Mouse (Mus musculus) gastrocnemius, adult 2 months (tissue): Measurements from ENCODE around the gene Ttll13. TPM values are rescaled to one million over a fixed set of nuclear protein-coding genes. Genes with fewer than 3 reads are reported as not detected.
A peak's percentile ranks its signal among the peaks of the same experiment; 100 is the strongest.

Experiments
- DNase-seq: peaks from one replicate; pipeline ENCODE4 v3.0.0; 2022
- H3K27ac ChIP-seq: fragments of 200-600 bp; 2 replicates; pipeline ENCODE4 v1.8.1; 2022; ENCODE audit warnings: mild to moderate bottlenecking
- H3K4me3 ChIP-seq: fragments of 200-600 bp; 2 replicates; pipeline ENCODE4 v1.8.1; 2022; ENCODE audit warnings: mild to moderate bottlenecking, moderate library complexity
- CTCF ChIP-seq: fragments of 200-600 bp; IDR thresholded peaks from 2 replicates; pipeline ENCODE4 v1.8.1; 2022; ENCODE audit warnings: antibody characterized with exemption, mild to moderate bottlenecking, moderate library complexity
- intact Hi-C: fragments of 180-260 bp; cut with DNase I; formaldehyde crosslinking; loops from one replicate; pipeline ENCODE4 v1.15.1; 2025
- total RNA-seq, 2 experiments: library from RNA; stranded (reverse); gene quantifications; 2 replicates each; pipeline ENCODE4 v1.2.3; 2021

Ttll13 gene
- total RNA-seq, 2 experiments from 2014 or later, result 0.15 TPM; not detected in 1

DNA sequence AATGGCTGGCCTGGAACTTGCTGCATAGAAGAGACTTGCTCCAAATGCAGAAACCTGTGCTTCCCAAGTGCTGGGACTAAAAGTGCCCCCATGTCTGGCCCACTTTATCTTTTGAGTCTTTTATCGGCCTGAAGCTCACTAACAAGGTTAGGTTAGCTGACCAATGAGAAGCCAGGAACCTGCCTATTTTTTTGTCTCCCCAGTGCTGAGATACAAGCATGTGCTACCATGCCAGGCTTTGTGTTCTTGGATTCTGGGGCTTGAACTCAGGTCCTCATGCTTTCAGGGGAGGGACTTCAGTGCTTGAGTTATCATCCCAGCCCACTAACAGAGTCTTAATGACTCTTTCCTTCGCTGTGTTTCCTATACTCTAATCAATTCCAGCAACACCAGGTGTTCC, 11.5 kb downstream of the Ttll13 start:
- no peak for DNase-seq
- Histone ChIP-seq H3K27ac (no peak overlapping the region), H3K4me3 (no peak overlapping the region)
- no peak for TF ChIP-seq CTCF
- intact Hi-C loops, result no loop called here

DNA sequence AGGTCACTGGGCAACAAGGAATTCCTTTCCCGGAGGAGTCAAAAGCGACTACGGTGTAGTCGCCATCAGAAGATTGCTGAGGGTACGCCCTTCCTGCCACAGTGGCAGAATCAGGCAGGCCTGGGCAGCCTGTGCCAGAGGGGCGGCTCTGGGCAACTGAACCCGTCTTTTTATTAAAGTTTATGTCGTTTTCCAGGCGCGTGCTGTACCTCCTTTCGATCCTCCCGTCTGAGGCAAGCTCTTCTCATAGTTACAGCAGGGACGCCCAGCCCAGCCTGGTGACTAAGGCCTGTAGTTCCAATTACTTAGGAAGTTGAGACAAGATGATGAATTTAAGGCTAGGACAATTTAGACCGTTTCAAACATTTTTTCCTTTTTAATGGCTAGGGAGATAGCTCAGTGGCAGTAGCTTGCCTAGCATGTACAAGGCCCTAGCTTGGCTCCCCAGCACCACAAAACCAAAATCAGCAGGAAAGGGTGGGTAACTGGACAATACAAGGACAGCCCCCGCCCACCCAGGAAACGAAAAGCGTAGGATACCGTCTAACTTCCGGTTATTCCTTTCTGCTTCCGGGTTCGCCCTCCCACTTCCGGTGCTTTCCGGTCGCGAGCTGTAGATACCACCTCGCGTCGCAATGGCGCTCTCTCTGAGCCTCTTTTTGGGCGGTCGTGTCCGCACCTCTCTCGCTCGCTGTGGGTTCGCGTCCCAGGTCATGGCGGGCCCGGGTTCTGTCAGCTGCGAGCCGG, 14.6 kb downstream of the Ttll13 start, which contains the start of gene Ngrn:
Gene Ngrn (plus strand): TSS at position 591 of the 747 bp plus-strand sequence.
- TF ChIP-seq CTCF, result no peak
- Histone ChIP-seq H3K27ac (peak within 1 kb of the TSS; percentile 88), H3K4me3 (peak within 1 kb of the TSS; percentile 92)
- intact Hi-C loops, result no loop called here
- DNase-seq, result peak; percentile 90

DNA sequence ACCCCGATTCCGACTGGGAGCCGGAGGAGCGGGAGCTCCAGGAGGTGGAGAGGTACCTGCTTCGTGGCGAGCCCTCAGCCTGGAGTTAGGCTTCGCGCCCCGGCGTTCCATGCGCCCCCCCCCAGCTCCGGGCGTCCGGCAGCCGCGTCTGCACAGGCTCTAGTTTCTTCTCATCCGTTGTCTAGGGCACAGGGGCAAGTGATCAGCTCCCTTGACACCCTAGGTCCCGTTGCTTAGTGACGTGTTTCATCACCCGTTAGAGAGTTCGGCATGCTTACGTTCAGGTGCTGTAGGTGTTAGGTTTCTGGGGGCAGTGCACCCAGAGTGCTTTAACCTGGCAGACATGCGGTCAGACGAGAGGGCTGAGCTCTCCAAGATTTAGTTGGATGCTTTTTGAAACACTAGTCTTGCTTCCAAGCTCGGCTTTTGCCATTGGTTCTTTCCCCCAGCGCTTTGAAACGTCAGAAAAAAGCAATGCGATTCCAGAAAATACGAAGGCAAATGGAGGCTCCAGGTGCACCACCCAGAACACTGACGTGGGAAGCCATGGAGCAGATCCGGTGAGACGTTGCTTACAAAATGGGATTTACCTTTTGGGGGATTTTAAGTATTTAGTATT, 15.3 kb downstream of the Ttll13 start:
- DNase-seq, result no peak

DNA sequence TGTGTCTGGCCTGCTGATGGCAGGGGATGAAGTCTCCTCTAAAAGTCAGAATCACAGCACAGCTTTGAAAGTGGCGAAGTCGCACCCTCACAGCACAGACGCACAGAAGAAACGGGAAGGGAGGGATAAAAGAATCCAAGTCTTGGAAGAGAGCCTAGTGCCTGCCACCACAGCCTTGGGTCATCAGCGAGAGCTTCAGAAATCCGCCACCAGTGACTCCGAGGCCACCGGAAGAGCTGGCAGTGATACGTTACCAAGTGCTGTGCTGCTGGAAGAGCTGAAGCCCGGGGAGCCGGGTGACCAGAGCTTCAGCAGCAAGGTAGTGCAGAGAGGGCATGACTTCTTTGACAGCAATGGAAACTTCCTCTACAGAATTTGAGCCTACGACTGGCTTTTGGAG, 18.4 kb downstream of the Ttll13 start:
- no peak overlapping the region for H3K4me3 ChIP-seq
- H3K27ac ChIP-seq, result no peak overlapping the region
- intact Hi-C loops, result no loop called here

More for the DNA sequence above, 15.3 kb downstream of the Ttll13 start:
- Histone ChIP-seq H3K27ac (peak overlapping the region; percentile 88), H3K4me3 (peak overlapping the region; percentile 92)
- intact Hi-C loops, result no loop called here
- no peak for TF ChIP-seq CTCF

DNA sequence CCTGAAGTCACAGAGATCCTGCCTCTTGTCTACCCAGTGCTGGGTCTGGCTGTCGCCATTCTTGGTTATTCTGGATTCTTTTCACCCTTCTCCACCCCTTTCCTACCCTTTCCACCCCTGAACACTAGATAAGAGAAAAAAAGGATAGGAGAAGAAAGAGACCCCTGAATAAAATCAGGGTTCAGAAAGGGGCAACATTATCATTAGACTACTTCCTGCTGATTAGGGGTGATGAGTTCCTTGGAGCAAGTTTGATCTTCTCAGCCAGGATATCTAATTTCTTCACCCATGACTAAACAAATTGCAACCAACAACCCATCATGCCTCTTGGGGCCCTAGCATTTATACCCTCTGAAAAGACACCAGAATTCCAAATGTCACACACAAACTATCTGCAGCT, 21.6 kb downstream of the Ttll13 start:
- Histone ChIP-seq H3K27ac (no peak overlapping the region), H3K4me3 (no peak overlapping the region)
- no peak for TF ChIP-seq CTCF
- intact Hi-C loops, result no loop called here
- DNase-seq, result no peak

More for the DNA sequence above, 18.4 kb downstream of the Ttll13 start:
- DNase-seq, result no peak
- TF ChIP-seq CTCF, result no peak

DNA sequence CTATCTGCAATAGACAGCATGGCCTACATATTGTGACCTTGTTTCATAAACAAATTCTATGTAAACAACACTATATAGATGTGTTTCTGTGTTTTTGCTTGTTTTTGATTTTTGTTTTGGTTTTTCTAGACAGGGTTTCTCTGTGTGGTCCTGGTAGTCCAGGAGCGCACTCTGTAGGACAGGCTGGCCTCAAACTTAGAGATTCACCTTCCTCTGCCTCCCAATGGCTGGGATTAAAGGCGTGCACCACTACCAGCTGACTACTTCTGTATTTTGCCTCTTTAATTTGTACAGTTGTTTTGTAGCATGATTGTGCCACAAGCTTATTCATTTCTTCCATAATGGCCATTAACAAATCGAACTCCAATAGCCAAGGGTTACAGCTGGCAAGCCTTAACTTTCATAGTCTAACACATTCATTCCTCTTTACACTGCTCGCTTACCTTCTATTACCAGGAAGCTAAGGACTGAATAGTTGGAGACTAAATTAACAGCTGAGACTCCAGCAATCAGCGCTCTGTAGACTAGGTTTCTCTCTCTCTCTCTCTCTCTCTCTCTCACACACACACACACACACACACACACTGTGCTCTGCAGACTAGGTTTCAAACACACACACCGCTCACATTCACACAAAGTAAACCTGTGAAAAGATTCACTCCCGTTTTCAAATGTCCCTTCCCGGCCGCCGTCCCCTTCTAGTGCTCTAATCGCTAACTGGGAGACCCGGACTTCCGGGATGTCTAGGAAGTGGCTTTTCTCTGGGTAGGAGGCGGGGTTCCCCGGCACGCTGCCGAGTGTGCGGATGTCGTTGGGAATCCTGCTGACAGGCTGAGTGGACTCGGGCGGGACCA, 22.9 kb downstream of the Ttll13 start, which contains the start of gene Vps33b:
Gene Vps33b (plus strand): TSS at position 753 of the 854 bp plus-strand sequence.
- TF ChIP-seq CTCF, result no peak
- peak within 1 kb of the TSS; percentile 83 for H3K27ac ChIP-seq
- intact Hi-C loops, result no loop called here

DNA sequence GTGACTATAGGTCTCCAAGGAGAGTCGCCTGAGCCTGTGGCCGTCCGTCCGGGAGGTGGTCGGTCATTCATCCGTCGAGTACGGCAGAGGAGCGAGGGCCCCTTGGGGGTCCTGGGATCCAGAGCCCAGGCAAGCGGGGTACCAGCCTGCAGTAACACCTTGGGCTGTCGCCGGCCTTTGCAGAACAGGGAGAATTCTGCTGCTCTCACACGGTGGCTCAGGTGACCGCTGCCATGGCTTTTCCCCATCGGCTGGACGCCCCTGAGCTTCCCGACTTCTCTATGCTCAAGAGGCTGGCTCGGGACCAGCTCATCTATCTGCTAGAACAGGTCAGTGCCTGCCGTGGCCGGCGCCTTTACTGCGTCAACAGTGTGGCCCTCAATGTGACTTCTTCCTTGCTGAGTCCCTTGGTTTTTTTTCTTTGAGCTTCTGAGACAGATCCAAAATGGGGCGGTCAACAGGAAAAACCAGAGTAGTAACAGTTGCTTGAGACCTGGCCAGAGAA, 23.6 kb downstream of the Ttll13 start:
- Histone ChIP-seq H3K4me3 (peak overlapping the region; percentile 98), H3K27ac (peak overlapping the region; percentile 83)
- intact Hi-C loops, result no loop called here
- no peak for TF ChIP-seq CTCF
- peak; percentile 39 for DNase-seq

More for the DNA sequence above, 22.9 kb downstream of the Ttll13 start, which contains the start of gene Vps33b:
- DNase-seq, result peak; percentile 97
- H3K4me3 ChIP-seq, result peak within 1 kb of the TSS; percentile 98

DNA sequence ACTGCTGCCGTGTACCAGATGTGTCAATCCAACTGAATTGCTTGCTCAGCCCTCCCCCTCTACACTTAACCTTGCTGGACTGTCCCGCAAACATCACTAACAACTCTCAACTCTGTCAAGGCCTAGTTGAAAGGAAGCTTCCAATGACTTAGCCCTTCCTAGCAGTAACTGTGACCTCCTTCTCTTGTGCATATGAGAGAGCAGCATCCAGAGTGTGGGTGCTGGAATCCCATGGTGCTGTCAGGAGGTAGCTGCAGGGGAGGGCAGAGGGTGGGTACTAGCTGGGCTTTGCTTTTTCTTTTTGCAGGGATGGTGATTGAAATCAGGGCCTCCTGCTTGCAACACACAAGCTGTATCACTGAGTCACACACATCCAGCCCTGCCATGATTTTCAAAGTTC, 27.3 kb downstream of the Ttll13 start:
- Histone ChIP-seq H3K4me3 (no peak overlapping the region), H3K27ac (no peak overlapping the region)
- intact Hi-C loops, result no loop called here
- no peak for TF ChIP-seq CTCF
- DNase-seq, result no peak

DNA sequence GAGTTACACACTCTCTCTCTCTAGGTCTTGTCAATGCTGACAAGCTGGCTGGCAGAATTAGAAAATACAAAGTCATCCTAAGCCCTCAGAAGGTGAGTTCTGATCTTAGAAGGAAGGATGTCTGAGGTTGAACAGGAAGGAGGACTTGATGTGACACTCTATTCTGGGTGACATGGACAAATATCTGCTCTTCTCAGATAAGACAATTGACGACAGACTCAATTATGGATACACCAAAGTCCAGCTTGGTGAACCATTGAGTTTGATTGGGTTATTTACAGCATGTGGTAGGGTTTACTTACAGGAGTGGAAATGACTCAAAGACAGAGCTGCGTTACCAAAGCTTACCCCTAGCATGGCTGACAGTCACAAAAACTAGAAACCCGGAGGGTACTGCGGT, 30.2 kb downstream of the Ttll13 start:
- Histone ChIP-seq H3K27ac (no peak overlapping the region), H3K4me3 (no peak overlapping the region)
- intact Hi-C loops, result no loop called here
- no peak for DNase-seq
- no peak for TF ChIP-seq CTCF

DNA sequence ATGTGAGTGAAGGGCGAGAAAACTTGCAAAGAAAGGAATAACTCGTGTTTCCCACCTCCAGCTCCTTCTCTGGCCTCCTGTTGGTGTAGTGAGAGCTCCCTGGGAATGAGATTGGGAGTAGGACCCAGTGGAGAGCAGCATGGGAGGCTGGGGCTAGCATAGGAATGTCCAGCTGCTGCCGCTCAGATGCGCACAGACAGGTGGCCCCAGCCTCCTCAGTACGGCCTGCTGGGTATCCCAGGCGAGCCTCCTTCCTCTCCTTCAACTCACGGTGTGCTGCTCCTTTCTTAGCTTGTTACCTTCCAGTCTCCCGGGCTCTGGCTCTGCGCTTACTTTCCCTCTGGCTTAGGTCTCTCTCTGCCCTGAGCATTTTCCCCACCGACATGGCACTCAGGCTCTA, 33.9 kb downstream of the Ttll13 start:
- Histone ChIP-seq H3K27ac (no peak overlapping the region), H3K4me3 (no peak overlapping the region)
- no peak for TF ChIP-seq CTCF
- DNase-seq, result no peak
- intact Hi-C loops, result no loop called here

DNA sequence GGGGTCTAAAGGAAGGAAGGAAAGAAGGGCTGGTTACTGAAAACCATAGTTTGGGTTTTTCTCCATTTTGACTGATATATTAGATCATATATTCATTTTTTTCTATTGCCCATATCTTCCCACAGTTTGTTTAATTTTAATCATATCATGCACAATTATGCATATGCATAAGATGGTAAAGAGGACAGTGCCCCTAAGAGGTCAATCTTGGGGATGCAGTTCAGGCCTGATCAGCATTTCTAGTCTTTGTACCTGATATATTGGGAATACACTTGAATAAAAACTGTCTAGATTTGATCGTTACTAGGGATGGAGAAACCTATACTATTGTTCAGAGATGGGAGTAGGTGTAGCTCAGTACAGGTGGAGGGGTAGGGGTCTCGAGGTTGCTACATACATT, 34.8 kb downstream of the Ttll13 start:
- peak; percentile 15; the same call in 1 of the 2 replicates for TF ChIP-seq CTCF
- Histone ChIP-seq H3K27ac (no peak overlapping the region), H3K4me3 (no peak overlapping the region)
- intact Hi-C loops, result no loop called here
- DNase-seq, result no peak

DNA sequence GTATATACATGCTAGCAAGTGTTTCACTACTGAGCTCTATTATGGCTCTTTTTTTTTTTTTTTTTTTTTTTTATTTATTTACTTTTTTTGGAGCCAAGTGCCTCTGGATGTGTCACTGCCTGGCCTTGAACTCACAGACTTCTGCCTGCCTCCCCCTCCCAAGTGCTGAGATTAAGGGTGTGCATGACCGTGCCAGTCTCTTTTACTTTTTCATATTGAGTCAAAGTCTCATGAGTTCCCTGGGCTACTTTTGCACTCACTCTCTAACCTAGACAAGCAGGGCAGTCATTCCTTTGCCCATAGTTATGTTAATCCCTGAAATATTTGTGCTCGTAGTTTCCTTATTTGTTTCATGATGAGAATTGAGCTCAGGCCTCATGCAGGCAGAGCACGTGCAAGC, 35.5 kb downstream of the Ttll13 start:
- Histone ChIP-seq H3K4me3 (no peak overlapping the region), H3K27ac (no peak overlapping the region)
- no peak for DNase-seq
- no peak for TF ChIP-seq CTCF
- intact Hi-C loops, result no loop called here
